Mouse (Mus musculus) Muller cell, postnatal 12 days (primary cell): ENCODE measurements at regions not wholly inside any gene's neighbourhood (a gene's known extent, or its start where the extent isn't known, plus 50 kb on each side); places are given as distances from the start of the nearest gene placed in this dataset.

Experiments
- DNase-seq: peaks from one replicate; pipeline ENCODE4 v3.0.0-alpha.2; 2015; ENCODE audit errors: inconsistent ontology term

DNA sequence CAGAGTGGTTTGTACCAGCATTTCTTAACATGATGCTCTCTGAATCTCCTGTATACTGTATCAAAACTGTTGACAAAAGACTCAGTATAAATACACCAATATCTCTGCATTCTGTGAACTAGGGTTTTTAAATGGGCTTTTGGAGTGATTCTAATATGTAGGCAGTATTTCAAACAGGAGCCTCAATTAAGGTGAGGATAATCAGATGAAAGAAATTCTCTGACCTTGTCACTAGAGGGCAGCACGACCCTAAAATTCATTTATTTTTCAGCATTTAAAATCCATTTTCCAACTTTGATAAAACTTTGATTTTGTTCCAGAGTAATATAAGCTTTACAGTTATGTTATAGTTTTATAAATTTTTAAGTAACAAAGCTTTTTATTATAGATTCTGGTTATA, 114.5 kb downstream of the Rfx6 start:
- peak; percentile 14 for DNase-seq

DNA sequence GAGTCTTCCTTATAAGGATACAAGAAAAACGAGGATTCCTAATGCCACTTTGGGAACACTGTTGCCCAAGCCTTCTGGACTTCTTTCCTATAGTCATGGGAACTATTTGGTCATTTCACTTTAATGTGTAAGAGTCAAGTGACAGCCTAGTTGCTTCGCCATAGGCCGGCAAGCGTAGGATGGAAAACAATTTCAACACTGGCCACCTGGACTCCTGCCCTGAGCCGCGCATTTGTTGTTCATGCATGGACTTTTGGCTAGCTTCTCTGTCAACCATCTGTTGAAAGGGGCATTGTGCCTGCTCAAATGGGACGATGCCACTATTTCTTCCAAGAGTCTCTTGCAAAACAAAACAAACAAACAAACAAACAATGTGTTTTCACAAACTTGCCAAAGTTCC, 116.3 kb downstream of the Rfx6 start:
- peak; percentile 69 for DNase-seq

DNA sequence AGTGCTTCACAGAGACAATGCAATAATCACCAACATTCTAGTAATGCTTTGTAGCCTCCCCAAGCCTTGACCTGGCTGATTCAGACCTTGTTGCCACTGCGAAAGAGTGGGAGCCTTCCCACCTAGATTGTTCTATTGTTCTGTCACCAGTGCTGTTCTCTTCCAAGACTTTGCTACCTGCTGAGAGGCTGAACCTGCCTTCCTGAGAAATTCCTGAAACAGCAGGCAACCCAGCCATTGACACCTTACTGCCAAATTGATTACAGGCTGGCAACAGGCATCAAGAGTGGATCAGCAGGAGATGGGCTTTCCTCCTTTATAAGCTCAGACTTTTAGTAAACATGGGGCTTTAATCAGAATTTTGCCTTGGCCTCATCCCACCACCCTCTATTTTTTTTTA, 139.1 kb downstream of the Rfx6 start:
- no peak for DNase-seq

DNA sequence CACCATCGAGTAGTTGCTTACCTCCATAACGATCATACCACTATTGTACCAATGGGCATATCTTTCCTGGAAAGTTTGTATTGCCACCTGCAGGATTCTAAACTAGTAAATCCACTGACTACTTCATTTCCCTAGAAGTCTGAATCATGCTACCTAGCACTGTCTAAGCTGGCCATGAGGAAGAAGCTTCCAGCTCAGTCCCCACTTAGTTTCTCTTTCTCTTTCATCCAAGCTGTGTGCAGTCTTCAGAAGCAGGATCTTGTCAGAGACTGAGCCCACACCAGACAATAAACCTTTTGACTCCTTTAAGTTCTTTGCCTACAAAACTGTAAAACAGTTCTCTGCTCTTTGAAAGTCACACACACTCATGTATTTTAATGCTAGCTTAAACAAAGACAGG, 146.3 kb downstream of the Rfx6 start:
- DNase-seq: no peak

DNA sequence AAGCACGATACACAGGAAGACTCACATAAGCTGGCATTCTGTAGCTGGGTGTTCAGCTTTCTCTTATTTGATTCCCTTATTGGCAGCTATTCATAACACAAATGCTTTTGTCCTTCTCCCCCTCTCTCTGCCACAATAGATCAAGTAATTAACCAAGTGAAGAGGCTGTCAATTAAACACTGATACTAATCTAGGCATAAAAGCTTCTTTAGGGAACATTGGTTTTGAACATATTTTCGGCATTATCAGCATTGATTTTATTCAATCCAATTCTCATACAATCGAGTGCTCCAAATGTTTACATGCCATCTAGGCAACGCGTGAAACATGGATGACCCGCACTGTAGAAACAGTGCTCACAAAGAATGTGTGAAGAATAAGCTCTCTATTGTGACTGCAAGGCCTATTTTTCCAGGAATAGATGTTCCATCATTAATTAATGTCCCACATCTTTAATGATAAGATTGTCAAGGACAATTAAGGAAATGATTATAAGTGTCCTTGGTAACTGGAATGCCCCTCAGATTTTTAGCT, 148.9 kb downstream of the Rfx6 start:
- peak; percentile 91 for DNase-seq

DNA sequence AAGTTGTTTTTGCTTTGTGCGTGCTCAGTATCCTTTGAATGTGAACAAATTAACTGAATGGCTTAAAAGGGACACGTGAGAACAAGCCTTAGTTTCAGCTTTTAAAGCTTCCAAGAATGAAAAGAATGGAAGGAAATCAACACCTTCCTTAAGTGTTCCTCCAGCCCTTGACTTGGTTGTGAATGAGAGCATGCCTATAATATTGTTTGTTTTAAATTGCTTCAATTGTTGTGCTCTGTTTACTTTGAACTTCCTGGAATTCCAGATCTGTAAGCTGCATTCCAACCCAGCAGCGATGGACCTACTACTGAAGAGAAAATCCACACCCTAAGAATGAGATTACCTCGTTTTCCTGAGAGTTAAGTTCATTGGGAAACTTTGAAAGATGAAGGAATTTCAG, 154.9 kb downstream of the Rfx6 start:
- no peak for DNase-seq

DNA sequence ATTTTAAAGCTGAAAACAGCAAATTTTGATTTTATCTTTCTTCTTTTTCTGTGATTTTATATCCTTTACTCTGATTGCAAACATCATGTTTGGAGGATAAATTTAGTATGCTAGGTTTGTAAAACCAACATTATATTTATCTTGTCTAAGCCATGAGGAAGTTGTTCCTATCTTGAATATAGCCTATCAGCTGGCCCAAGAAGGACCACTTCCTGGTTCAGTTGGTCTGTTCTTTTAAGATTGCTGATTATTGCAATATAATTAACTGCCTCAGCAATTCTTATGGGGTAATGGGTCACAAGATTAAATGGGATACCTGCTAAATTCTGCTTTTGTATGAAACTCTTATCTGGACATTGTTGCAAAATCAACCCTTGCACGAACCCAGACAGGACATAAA, 165.5 kb downstream of the Rfx6 start:
- no peak for DNase-seq

DNA sequence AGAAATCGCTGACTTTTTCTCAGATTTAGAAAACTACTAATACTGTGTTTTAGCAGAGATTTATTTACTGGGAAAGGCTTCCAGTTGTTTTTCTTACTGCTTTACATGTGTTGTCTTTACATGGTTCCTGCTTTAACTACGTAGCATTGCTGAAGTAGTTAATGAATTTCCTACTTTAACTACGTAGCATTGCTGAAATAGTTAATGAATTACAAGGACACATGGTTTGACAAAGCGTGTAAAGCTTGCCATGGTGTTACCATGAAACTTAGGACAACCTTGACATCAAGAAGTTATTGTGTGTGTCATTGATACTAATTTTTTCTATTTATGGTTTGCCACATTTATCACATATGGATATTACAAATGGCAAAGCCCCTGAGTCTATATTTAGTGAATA, 168.7 kb downstream of the Rfx6 start:
- no peak for DNase-seq

DNA sequence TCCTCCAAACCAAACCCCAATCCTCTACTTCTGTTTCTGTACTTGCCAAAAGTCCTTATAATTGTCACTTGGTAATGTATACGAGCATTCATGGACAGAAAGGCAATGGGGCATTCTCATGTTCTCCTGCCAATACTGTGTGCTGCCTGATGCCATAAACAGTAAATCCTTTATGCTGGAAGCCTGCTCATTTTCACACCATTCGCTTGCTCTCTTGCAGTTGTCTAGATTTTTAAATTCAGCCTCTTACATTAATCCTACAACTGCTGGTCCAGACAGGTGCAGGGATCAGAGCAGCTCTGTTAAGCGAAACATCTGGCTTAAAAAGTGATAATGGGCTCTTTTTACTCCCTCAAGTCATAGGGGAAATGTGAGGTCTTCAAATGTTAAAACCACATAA, 152.9 kb upstream of the Vgll2 start:
- no peak for DNase-seq

DNA sequence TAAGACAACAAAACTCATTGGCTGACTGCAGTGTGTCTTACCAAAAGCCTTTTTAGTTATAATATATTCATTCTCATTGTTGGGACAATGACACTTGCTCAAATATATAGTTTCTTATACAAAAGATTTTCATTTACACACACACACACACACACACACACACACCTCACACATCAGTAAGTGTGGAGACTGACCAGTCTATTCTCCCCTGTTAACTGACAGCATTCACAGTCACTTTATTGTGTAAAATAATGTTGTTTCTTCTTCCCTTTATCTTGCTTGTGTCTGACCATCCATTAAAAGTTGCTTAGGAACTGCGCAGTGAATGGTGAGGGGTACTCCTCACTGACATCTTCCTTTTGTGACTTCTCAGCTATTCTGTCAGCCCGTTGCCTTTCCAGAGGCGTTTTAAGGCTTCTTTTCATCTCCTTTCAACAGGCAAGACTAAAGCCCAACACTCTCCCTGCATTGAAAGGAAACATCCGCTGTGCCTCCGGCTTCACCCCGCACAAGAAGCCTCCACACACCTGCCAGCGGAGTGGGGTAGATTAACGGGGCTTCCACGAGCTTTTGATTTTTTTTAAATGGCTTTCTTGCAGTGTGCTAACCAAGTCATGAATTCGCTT, 111.1 kb upstream of the Vgll2 start:
- no peak for DNase-seq

DNA sequence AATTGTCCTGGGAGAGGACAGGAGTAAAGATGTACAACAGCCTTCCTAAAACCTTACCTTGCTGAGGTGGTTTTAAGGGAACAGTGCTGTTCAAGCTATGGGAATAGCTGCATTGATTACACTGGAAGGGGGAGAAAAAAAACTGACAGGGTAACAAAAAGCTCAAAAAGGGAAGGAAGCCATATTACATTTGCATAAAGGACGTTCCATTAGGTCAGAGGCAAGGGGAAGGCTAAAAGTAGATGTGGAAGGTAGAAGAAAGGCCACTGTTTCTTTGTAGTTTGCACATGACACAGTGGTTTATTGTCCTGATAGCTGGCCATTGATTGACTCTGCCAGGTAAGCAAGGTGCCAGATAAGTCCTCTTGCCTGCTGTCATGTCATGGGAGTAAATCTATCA, 110.2 kb upstream of the Vgll2 start:
- DNase-seq: no peak

DNA sequence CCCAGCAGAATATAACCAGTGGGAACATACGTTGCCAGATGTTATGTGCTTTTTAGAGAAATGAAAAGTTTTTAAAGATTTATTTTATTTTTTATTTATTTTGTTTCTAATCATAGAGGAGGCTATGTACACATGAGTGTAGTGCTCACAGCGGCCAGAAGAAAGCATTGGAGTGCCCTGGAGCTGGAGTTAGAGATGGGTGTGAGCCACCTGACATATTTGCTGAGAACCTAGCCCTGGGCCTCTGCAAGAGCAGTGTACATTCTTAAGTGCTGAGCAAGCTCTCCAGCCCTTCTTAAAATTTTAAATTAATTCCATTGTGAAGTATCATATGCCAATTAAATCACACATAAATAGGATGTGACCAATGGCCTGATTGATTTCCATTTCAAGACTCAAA, 95.7 kb upstream of the Vgll2 start:
- no peak for DNase-seq

DNA sequence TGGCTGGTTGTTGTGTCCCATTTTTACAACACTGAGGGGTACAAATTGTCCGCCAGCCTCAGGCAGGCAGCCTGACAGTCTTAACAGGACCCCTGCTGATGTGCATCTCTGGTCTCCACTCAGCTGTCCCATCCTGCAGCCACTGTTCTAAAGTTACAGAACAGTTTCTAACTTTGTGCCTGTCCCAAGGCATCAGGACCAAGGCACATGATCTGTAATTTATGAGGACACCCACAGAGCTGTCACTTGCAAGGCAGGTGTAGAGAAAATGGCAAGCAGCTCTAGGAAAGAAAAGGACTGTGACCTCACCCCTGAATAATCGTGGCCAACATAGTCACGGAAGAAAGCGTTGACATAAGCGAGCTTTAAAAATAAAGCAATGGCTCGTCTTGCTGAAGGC, 93.0 kb upstream of the Vgll2 start:
- DNase-seq: no peak

DNA sequence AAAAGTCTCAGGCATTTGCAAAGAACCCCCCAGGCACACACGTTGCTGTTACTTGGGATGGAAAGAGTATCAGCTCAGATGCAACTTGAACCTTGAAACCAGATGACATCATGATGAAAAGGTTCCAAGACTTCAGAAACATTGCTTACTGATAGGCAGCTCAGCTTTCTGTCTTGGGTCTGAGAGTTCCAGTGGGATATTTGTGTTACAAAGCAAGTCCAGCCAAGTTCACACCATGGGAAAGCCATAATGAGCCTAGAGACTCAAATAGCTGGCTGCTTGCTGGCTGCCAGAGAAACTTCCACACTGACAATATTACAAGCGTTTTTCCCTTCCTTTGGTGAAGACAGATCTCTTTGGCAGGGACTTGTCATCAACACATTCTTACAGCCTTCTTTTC, 92.0 kb upstream of the Vgll2 start:
- peak; percentile 75 for DNase-seq

DNA sequence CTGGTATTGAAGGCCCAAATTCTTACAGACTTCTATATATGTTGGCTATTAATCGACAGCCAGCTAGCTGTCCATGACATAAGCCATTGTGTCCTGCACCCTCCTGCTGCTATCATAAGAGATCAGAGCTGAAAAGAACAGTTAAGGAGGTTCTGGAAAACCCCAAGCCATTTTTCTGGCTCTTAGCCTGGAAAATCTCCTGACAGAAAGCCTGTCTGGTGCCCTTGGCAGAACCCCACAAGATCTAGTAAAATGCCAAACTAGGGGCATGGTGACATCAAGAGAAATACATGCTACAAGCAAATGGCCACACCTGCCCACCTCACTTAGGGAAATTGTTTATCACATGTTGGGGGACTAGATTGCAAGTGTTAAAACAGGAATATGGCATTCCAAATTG, 91.6 kb upstream of the Vgll2 start:
- DNase-seq: peak; percentile 82

DNA sequence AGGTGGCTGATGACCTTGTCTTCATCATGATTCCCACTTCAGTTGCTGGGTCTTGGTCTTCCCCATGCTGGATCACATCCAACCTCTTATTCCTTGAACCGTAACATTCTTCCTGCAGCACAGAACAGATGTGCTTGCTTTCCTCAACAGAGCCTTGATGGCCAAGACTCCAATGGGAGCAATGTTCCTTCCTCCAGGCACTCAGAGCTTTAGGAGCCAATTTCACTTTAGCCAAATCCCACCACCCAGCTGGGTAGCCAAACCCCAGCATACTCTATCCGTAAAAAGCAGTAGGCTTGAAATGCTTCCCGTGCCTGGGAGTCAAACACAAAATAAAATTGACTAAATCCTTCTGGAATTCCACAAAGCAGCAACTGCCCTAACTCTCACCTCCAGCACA, 86.8 kb upstream of the Vgll2 start:
- no peak for DNase-seq

DNA sequence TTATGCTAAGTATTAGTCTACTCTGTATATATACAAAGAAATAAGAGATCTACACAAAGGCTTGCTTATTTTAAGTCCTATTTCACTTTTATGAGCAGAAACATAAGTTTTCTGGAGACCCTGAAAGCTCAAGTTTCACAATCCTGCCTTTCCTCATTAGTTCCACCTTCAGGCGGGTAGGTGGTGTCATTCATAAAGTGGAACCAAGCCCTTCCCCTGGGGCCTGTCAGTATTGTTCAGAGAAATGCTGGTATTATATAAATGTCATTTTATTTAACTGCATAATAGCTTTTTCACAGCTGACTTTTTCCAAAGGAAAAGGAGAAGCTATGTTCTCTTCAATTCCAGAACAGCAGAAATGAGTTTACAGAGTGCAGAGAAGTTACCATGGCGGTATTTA, 81.1 kb upstream of the Vgll2 start:
- no peak for DNase-seq

DNA sequence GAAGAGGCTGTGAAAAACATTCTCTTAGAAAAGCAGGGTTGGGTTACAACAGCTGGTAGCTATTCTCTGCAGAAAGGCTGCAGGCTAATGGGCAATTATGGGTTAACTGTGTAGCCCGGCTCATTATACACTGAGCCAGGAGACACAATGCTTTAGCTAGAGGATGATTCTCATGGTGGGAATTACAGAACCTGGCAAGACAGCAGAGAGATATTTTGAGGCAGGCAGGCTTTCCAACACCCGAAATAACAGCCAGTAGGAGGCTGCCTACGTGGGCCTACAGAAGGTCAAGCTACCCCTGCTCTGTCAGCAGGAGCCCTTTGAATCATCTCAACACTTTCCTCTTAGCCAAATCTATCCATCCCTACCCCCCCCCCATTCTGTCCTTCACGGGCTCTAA, 76.6 kb upstream of the Vgll2 start:
- peak; percentile 57 for DNase-seq

DNA sequence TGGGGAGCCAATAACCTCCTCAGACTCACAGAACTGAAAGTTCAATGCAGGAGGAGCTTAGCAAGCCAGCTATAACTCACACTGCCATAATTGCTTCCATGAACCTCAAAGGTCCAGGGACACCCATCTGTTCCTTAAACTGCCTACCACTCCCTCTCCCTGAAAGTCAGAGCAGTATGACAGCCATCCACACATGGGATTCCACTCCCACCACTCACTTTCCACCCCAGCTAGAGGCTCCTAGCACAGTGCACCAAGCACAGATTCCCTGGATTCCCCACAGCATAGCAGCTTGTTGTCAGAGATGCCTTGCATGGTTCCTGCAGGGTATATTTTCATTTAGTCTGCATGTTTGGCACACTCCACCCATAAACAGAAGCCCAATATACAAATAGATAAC, 76.1 kb upstream of the Vgll2 start:
- peak; percentile 48 for DNase-seq

DNA sequence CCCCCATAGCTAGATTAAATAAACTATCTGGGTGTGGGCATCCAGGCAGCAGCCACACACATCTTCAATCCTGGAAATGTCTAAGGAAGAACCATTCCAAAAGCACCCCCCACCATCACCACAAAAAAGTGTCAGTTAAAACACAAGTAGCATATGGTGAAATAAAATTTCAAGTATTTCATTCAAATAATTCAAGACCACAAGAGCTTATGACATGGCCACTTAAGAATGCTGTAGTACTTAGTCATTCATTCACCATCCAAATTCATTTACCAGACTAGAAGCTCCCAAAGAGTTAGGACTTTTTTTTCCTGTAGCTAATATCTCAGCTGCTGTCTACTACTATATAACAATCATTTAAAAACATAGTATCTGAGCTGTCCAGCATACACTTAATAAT, 75.4 kb upstream of the Vgll2 start:
- DNase-seq: peak; percentile 77

DNA sequence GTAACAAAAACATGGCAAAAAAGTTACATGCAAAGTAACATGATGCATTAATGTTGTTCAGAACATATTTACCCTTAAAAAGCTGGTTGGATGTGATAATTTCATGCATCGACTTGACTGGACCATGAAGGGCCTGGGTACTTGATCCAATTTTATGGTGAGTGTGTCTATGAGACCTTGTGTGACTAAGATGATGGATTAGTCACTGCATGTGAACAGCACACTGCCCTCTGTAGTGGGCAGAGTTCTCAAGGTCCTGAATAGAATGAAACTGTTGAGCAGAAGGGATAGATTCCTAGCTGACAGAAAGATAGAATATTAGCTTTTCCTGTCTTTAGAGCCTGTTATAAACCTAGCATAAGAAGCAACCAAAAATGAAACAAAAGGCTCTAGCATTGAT, 72.3 kb upstream of the Vgll2 start:
- DNase-seq: no peak

DNA sequence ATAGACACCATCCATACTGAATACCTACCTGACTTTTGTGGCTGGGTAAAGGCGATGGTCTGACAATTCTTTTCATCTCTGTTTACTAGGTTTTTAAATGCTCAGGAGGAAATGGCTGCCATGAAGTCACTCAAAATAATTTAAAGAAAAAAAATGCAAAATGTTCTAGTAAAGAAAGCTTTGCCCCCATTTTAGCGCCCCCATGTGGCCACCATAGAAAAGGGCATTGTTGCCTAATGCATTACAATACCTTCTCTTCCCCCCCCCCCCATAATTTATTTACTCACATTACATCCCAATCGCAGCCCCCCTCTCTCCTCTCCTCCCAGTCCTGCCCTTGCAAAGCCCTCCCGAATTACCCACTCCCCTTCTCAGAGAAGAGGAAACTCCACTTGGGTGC, 70.3 kb upstream of the Vgll2 start:
- no peak for DNase-seq

DNA sequence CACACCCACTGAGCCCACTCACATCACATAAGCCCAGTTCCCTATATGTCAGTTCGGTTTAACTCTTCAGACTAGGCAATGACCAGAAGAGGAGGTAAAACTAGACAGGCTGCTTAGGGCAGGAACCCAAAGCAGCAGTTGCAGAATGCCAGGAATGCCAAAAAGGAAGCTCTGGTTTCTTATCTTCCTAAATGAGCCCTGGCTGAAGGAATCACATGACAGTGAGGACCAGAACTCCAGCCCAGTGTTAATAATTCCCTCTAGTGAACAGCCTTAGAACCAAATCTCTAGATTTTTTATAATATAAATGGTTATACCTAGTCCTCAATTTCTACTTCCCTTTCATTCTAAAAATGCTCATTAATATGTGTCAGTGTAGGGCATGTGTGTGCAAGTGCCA, 65.8 kb upstream of the Vgll2 start:
- DNase-seq: no peak

DNA sequence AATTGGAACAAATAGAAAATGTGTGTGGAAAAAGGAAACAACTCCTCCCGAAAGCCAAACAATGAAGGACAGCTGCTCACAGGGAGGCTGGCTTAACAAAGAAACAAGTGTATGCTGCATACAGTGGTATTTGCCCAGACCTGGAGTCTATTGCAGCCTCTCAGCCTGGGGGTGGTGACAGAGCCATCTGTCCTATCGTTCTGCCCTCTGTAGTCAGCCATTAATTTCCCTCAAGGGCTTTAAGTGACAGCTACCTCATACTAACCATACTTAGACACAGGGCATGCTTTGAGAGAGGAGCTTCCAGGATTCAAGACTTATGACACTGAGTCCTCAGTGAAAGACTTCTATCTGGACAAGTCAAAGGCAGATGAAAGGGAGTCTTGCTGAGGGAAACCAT, 60.8 kb upstream of the Vgll2 start:
- peak; percentile 40 for DNase-seq
